Mouse (Mus musculus) embryonic stem cell, embryonic (primary cell): ENCODE measurements around the gene Hba-x.

Experiments
- CTCF ChIA-PET, 4 experiments: fragments of 300-600 bp in 2 of 4; fragments of 350-600 bp in 2 of 4; sonication (Branson Sonifier 250); formaldehyde crosslinking; loops; one replicate each; lab custom pipeline; 2022; ENCODE audit warnings: inconsistent platforms in 2 of 4; lab: Charles Lee
- POLR2A ChIA-PET, 4 experiments: fragments of 300-600 bp in 2 of 4; fragments of 350-600 bp in 2 of 4; sonication (Branson Sonifier 250); formaldehyde crosslinking; loops; one replicate each; lab custom pipeline; 2022; ENCODE audit warnings: antibody characterized with exemption in 4 of 4, inconsistent platforms in 1 of 4; lab: Charles Lee

Gene Hba-x

DNA sequence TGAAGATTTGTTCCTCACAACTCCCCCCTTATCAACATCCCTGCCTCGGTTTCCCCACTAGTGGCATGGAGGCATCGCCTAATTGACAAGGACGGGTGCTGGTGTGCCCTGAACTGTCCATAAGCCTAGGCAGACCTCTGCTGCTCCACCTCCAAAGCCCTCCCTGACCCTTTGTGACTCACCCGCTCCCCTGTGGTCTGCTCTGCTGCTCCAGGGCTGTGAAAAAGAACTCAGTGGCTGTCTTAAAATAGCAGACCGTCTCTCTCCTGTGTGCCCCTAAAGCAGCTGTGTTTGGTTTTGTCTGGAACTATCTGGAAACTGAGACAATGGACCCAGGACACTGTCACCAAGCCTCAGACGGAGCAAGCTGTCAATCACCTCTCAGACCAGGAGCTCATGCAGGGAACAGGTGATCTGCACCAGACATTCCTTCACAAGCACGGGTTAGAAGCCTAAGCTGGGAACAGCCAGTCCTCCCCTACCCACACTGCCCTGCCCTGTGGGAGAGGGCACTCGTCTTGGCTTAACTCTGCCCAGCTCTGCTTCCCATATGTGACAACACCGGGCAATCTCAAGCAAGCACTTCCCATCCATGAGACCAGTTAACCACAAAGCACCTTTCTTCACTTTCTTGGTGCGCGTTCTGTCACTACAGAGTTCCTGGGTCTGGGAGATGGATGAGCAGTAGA lies 44.5 kb downstream of the Hba-x start:
- POLR2A ChIA-PET, result interaction anchor here in 2 of 4 experiments (0.5 to 2.9 kb wide), 22 partner anchors 9 to 450 kb away, joined by 3 to 10 read pairs (median 3); partner anchors contain the start of genes Snrnp25 (in 2 of the 2), Hbq1a (in 1 of the 2), Hbq1b (in 1 of the 2) and Nprl3 (in 1 of the 2)
- CTCF ChIA-PET, result interaction anchor here (0.5 to 6.6 kb wide), 146 partner anchors 9 to 926 kb away, joined by 3 to 136 read pairs (median 4); partner anchors contain the start of genes Hbq1a (in 4 of the 4), Snrnp25 (in 4 of the 4), Hbq1b (in 3 of the 4) and Nprl3 (in 2 of the 4)

DNA sequence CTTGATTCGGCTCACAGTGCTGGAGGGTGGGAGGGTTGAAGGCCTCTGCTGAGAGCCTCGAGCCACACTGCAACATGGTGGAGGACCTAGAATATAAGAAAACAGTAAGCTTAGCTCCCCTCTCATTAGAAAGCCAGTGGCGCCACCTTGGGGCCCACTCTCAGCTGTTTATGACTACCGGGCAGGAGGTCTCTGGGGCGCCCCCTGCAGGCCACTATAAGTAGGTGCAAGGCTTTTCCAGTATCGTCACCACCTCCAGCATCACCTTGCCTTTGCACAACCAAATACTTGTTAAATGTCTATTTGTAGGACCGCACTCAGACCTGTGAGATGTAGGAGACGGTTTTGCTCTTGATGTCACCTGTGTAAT lies 45.0 kb downstream of the Hba-x start:
- CTCF ChIA-PET, result interaction anchor here (0.5 to 6.6 kb wide), 149 partner anchors 9 to 927 kb away, joined by 3 to 136 read pairs (median 4); partner anchors contain the start of genes Hbq1a (in 4 of the 4), Snrnp25 (in 4 of the 4), Hbq1b (in 3 of the 4) and Nprl3 (in 2 of the 4)
- POLR2A ChIA-PET, result interaction anchor here in 3 of 4 experiments (0.6 to 2.9 kb wide), 22 partner anchors 9 to 451 kb away, joined by 3 to 10 read pairs (median 3); partner anchors contain the start of genes Snrnp25 (in 2 of the 3), Fbxw11 (in 1 of the 3), Hbq1a (in 1 of the 3) and Hbq1b (in 1 of the 3)

- POLR2A ChIA-PET, result interaction anchor here in 2 of 4 experiments (0.5 to 1.6 kb wide), 3 partner anchors 106 to 215 kb away, joined by 3 to 4 read pairs (median 3); partner anchors contain the start of gene Snrnp25 (in 1 of the 2)
- CTCF ChIA-PET, result interaction anchor here (0.5 to 6.6 kb wide), 46 partner anchors 10 to 844 kb away, joined by 3 to 72 read pairs (median 4); partner anchors contain the start of genes Hbq1b (in 2 of the 4), Hbq1a (in 1 of the 4), Nprl3 (in 1 of the 4) and Snrnp25 (in 1 of the 4)
Measured at GRCm38 (mm10) chr11:32324609-32325008, 48.4 kb downstream of the Hba-x start.
